Mouse (Mus musculus) urinary bladder, postnatal 36 days (tissue): ENCODE data around the gene CK137956.

Source experiments
- DNase-seq, 2 experiments: peaks; one replicate each; pipeline ENCODE4 v3.0.0; 2022; ENCODE audit warnings: low spot score in 2 of 2, mixed read lengths in 1 of 2

Gene CK137956

DNA sequence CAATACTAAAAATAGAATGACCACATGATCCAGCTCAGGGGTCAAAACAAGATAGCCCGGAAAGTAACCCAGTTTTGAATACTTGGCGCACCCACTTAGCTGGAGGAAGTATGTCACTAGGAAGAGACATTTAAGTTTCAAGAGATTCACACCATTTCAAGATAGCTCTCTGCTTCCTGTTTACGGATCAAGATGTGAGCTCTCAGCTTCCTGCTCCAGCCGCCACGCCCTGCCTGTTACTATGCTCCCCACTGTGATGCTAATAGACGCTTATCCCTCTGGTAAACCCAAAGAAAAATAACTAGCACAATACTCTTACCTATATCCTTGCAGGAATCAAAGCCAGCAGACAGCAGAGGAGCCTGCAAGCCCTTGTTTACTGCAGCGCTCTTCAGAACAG, 57.2 kb downstream of the CK137956 start:
- DNase-seq, result no peak

DNA sequence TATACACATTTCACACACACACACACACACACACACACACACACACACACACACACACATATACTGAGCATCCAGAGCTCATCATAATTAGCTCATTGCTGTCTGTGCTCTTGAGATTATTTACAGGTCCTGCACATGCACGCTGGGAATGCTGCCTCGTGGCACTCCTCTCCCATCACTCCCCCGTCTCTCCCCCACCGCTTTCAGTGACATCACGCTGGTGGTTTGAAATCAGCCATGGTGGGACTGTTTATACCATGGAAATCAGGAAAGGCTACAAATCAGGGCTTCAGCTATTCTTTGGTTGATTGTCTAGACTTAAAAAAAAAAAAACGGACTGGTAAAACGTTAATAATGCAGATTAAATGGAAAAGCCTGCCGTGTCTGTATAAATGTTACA, 63.6 kb downstream of the CK137956 start:
- no peak for DNase-seq

DNA sequence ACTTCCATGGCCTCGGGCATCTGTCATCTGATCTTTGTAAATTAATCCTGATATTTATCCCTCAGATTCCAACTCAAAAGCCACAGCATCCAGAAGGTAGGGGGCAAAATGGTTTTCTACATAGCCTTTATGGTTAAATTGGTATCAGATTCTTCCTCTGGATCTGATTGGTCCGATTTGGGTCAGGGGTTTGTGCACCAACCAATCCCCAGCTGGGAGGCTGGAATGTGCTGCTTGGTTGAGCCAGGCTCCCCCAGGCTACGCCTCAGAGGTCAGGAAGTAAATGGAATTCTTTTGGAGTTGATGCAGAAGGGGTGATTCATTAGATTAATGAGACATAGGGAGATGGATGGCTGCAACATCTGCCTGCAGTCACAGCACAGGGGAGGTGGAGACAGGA, 66.8 kb downstream of the CK137956 start:
- DNase-seq, result no peak

DNA sequence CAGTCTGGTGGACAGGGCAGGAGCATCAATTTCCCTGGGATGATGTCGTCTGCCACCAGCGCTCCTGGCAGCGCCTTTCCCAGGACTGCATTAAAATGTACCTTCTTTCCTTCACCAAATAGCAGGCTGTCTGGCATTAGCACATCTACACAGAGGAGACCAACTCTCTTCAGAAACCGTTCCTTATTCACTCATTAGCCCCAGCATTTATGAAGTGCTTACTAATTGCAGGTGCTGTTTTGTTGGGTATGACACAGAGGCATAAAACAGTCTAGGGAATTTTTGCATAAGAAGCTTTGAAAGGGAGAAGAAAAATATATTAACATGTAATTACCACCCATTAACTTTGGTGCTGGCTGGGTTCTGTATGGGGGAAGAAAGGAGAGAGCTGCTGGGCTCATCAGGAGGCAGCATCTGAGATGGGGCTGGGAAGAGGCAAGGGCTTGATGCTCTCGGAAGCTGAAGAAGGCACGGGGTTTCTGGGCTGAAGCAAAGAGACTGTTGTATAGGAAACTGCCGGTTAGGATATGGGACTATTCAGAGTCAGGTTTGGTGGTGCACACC, 69.8 kb downstream of the CK137956 start:
- no peak for DNase-seq

- no peak for DNase-seq
These were observed 81.7 kb downstream of the CK137956 start for GRCm38 (mm10) chr4:127889071-127889470.

GRCm38 (mm10) chr4:127878966-127879365, 91.8 kb downstream of the CK137956 start:
- no peak for DNase-seq
